Mouse (Mus musculus) MN1 (cell line): ENCODE results near the gene Cav2.

Experiments used
- DNase-seq: peaks from one replicate; pipeline ENCODE4 v3.0.0-alpha.2; 2016; ENCODE audit warnings: low spot score

The Cav2 gene

DNA sequence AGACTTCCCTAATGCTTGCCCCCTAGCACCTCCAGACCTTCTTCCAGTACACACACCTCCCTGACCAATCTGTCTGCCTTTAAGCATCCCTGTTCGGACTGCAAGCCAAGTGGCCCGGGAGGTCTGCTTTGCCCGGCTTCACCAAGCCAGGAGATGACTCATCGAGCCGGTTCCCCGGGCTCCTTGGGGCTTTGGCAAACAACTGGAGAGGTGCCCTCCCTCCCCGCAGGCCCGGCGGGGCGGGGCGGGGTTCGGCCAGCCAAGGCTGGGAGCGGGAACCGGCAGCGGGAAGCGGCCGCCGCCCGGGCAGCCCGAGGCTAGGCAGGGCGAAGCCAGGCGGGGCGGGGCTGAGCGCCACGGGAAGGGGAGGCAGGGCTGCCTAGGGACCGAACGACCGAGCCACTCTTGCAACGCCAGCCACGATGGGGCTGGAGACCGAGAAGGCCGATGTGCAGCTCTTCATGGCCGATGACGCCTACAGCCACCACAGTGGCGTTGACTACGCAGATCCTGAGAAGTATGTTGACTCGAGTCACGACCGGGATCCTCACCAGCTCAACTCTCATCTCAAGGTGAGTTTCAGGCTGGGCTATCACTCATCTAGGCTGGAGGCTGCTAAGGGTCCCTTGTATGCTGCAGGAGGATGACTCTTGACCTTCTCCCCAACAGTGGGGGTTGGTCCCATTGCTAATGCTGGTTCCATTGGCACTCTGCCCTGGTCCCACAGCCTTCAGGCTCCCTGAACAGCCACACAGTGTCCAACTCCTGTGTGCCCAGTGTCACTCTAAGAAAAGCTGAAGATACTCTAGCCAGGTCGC lies at the start of gene Cav2:
Gene Cav2 (plus strand): TSS at position 247 of the 818 bp plus-strand sequence.
- no peak for DNase-seq

DNA sequence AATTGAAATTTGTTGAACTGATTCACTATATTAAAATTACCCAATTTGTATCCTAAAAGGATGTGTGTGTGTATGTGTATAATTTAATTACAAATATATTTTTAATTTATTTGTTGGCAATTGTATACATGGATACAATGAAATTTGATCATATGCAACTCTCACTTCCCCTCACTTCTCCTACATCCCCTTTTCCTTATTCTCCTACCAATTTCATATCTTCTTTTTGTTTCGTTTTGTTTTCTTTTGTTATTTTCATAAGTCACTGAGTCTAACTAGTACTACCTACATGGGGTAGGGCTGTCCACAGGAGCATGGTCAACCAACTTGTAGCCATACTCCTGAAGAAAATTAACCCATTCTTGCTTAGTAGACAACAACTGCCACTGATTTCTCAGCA lies 41.3 kb upstream of the Cav2 start:
- no peak for DNase-seq

DNA sequence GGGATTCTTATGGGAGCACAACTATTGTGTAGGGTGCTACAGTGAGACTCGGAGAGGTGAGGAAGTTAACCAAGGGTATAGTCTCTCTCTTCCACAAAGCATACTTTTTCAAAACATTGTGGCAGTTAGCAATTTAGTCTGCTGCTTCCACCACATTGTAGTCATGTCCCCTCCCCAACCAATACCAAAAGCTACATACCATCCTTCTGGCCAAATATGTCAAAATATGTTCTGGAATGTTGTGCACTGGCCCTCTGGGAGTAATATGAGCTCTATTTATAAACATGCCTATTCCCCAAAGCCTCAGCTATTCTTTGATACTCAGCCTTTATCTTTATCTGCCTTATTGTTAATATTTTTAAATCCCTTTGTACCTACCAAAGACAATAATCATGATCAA lies 40.0 kb upstream of the Cav2 start:
- DNase-seq = no peak

DNA sequence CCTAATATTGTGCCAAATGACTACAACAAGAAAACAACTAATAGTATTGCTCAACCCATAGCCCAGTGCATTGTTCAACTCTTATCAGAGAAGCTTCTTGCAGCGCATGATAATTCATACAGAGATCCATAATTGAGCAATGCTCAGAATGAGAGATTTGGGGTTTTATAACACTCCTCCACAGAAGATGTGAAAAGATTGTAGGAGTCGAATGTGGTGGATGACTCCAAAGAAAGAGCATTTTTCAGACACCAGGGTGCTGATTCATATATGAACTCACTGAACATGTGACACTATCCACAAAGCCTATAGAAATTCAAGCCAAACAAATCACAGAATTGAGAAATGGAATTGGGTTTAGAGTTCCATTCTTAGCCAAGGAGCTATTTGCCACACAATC lies 34.0 kb upstream of the Cav2 start:
- no peak for DNase-seq

DNA sequence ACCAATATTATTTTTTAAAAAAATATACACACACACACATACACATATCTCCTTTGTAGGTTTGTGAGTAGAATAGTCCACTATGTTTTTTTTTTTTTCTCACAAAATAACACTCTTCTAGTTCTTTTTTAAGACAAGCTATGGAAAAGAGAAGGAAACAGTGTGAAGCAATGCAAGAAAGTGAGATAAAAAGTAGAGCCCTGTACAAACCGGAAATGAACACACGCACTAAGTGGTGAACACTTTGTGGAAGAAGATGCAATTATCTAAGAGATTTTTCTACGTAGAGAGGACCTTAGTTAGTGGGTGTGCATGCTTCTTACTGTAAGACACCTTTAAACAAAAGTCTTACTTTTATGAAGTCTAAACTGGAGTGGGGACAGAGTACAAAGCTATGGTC lies 33.3 kb upstream of the Cav2 start:
- DNase-seq = no peak

DNA sequence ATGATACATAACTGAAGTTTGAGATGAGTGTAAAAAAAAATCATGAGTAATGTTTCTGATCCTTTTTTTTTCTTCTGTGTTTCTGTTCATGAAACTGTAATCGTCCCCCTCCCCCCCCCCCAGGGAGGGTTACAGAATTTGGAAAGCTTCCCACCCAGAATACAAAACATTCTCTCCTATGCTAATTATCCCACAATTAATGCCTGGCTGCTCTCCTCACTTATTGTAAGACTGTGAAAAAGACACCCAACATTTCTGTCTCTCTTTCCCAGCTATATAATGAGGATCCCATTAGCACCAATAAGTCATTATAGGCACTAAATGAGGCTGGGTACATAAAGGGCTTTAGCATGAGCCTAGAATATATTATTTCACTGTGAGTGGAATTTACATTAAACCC lies 32.7 kb upstream of the Cav2 start:
- DNase-seq = no peak

DNA sequence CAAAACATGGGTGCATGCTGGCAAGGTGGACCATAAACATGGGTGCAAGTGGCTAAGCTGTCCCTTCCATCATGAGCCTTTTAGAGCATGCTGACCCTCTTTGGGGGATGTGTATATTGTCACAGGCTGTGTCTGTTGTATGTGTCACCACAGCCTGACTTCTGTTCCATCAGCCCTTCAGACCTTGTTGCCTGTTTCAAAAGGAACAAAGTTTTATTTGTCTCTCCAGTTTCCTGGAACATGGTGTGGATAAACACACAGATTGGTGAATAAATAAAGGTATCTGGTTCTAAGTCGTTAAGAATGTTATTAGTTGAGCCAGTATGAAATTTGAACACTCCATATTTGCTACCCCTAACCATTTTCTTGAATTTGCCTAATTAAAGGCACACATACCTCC lies 29.0 kb upstream of the Cav2 start:
- DNase-seq = no peak

DNA sequence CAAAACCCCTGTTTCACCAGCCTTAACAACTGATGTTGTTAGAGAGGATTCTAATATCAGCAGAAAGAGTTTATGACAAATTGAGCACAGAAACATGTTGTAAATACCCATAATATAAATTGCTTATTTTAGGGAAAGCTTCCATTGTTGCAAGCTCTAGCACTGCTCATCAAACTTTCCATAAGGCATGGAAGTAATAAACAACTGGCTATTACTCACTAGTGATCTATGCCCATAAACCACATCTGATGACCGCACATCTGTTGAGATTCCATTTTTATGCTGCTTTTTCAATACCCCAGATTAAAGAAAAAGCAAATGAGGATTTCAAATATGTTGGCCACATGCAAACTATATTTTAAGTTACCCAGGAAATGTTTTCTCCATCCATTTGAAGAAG lies 22.8 kb upstream of the Cav2 start:
- DNase-seq = no peak

DNA sequence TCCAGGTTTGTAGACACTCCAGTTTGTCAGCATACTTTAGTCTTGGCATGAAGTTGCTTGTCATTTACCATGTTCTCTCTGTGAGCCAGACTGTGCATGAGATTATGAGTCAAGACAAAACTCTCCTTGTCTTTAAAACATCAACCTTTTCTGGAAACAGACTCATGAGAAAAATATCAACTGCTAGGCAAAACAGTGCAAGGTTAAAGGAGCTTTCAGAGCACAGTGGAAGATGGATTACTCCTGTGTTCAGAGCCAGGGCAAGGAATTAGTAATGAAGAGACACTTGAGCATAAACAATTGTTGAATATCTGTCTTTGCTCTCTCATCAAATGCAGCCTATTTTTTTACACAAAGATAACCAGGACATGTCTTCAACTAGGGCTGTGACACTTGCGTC lies 22.1 kb upstream of the Cav2 start:
- DNase-seq = no peak

DNA sequence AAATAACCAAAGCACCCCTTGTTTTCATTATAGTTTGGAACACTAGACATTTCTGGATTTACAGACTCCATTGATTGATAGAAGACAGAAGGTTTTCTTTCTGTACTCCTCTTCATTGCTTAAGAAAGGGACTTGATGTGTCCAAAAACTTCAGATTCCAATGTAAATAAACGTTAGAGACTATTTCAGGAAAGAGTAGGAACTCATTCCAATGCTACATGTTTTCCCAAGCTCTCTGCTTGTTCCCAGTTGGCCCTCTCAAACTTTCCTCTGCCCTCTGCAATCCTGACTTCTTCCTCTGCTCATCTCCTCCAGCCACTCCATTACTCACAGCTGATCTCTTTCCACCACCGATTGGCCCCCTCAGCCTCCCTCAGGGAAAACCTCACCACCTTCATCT lies 18.2 kb upstream of the Cav2 start:
- no peak for DNase-seq

DNA sequence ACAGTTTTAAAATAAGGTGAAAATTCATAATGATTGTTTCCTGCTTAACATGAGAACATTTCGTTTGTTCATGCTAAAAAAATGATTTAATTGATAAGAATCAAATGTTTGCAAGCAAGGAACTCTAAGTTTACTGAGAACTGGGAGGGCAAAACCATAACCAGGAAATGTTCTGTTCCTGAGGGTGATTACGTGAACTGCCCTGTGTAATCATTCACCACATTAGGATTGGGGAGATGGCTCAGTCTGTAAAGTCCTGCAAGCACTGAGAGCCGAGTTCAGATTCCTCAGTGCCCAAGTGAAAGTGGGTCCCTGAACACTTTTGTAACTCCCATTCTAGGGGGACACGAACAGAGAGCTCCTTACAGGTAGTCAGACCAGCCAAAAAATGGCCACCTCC lies 15.9 kb upstream of the Cav2 start:
- no peak for DNase-seq

DNA sequence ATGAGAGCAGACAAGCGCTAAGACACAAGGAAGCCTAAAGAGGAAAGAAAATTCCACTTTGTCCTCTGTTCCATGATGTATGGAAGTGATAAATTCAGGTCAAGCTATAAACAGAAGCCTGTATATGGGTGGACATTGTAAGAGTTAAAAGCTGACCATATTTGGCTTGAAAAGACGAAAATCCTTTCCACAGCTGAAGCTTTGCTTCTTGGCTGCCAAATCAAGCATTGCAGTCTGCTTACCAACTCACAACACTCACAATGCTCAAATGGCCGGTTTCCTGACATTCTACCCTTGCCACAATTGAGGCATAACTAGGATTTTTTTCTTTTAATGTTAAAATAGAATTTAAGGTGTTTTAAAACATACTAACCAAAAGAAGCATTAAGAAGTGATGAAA lies 14.5 kb upstream of the Cav2 start:
- no peak for DNase-seq

DNA sequence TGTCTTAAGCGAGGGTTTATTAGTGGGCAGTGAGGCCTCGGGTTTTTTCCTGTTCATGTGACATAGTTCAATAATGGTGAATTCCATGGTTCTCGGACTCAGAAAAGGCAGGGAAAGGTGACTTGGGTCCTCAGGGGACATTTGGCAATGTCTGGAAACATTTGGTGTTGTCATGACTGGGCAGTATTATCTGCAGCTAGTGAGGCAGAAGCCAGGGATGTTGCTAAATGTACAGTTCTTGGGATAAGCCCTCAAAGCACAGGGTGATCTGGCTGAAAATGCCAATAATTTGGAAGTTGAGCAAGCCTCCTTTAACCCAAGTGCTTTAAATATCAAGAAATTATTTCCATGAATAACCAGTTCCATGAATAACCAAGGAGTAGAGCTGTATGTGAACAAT lies 2.6 kb upstream of the Cav2 start:
- DNase-seq = no peak

DNA sequence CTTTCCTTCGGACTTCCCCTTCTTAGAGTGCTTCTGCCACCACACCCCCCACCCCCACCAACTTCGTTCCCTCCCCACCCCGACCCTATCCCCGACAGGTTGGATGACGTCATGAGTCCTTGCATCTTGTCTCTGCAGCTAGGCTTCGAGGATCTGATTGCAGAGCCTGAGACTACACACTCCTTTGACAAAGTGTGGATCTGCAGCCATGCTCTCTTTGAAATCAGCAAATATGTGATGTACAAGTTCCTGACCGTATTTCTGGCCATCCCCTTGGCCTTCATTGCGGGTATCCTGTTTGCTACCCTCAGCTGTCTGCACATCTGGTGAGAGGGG lies 740 bp downstream of the Cav2 start:
- no peak for DNase-seq

DNA sequence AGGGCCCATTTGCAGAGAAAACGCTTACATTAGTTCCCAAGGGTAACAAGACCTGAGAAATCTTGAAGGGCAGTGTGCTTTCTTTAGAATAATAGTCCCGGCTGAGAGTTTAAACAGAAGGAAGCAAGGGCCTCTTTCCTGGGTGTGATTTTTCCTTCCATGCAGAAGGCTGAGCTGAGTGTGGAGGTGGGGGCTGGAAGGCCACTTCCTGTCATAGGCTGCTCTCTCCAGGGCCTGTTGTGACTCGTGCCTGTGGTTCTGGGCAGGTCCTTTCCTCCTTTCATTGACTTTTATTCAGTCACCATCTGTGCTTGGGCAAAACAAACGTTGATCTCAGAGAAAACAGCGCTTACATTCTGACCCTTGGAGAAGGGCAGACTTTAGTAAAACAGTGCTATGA lies 1.2 kb downstream of the Cav2 start:
- no peak for DNase-seq

DNA sequence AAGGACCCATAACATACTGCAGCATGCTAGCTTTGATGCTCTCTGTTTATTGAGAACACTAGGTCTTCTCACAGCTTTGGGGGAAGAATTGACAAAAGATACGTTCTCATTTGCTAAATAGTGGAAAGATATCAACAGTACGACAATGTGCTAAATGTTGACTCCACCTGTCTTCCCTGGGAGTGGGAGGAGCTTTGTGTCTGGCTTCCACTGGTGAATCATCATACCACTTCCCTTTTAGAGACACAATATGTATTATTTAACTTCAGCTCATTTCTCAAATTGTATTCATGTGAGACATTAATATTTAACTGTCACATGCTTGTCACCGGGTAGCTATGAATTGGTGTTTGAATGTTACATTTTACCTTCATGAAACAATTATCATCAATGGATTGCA lies 2.8 kb downstream of the Cav2 start:
- DNase-seq = no peak

DNA sequence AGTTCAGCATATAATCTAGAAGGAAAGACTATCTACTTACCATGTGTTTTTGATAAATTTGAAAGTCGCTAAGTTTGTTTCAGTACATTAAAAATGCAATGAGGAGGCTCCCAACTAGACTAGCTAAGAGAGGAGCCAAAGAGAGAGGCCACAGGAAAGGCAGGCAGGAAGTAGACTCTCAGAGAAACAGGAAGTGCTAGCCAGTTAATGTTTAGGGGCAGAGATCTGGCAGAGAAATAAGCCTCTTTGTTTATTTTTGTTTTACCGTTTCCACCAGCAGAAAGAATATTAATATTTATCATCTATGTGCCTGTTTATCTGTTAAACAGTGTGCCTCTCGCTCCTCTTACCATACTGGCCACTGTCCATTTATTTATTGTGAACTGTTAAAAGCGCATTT lies 5.4 kb downstream of the Cav2 start:
- DNase-seq = no peak

DNA sequence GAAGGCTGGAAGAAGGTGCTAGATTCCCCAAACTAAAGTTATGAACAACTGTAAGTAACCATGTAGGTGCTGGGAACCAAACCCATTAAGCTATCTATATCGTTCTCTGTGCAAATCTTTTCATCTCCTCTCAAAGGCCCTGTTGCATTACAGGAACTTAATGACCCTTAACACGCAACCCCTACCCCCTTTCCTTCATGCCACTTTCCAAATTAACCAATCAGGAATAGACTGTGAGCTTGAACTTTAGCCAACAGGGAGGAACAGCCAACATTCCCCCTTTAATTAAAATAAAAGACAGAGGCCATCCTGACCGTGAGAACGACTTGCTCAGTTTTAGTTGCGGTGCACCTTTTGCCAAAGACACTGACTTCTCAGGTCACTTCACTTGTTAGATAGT lies 14.1 kb downstream of the Cav2 start:
- DNase-seq = no peak

DNA sequence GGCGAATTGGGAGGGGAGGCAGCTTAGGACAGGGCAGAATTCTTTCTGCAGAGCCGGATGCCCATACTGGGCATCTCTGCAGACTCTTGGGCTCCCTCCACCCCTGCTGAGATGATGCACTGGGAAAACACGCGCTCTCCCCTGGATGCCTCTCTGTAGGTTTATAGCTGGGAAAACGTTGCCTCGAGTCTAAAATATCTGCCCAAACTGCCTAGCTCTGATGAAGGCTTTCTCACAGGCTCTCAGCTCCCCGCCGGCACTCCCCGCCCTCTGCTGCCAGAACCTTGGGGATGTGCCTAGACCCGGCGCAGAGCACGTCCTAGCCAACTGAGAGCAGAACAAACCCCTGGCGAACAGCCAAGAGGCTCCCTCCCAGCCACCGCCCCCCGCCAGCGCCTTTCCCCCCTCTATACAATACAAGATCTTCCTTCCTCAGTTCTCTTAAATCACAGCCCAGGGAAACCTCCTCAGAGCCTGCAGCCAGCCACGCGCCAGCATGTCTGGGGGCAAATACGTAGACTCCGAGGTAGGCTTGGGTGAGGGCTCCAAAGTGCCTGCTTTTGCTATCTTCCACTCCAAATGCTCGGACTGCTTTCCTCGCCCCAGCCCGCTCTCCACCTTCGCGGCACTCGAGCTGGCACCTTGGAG lies 25.1 kb downstream of the Cav2 start, which contains the start of gene Cav1:
Gene Cav1 (plus strand): TSS at position 382 of the 648 bp plus-strand sequence.
- DNase-seq = no peak

DNA sequence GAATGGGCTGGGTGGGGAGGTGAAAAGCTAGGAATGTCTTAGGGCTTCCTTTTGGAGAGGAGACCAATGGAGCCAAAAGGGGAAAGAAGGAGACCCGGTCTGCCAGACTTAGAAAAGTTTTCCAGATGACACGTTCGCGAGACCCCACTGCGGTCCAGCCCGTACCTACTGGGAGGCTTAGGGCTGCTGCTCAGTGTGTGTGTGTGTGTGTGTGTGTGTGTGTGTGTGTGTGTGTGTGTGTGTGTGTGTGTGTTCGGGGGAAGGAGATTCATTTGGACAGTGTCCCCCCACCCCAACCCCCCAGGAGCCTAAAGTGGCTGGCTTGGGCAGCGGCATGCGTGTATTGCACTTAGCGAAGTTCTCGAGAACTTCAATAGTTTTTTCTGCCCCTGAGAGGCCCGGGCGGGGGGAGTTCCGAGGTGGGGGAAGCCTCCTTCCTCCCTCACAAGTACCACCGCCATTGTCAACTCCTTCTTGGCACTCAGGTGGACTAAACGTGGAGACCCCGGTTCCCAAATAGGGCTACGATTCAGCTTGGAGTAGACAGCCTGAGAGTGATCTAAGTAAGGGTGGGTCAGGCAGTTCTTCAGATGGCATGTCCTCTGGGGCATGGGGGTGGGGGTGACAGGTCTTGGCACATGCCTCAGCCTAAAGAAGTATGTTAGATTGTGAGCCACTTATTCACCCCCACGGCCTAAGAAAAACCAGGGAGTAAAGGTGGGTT lies 25.8 kb downstream of the Cav2 start:
- no peak for DNase-seq

DNA sequence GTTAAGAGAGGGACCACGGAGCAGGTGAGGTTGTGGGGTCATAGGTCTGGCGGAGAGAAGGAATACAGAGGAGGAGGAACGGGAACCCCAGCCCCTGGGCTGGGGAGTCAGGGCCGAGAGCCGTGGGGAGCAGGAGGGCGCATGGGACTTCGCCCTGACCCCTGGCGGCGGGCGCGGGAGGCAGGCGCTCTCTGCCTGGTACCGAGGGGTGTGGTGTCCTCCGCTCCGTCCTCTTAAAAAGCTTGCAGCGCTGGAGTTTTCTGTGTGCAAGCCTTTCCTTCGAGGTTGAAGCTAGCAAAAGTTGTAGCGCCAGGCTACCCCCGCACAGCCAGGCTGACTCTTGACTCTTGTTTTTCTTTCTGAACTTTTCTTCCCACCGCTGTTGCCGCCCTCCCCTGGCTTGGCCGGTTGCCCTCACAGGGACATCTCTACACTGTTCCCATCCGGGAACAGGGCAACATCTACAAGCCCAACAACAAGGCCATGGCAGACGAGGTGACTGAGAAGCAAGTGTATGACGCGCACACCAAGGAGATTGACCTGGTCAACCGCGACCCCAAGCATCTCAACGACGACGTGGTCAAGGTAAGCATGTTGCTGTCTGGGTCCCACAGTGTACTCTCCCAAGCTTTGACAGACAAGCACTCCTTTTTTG lies 26.6 kb downstream of the Cav2 start:
- DNase-seq = no peak

DNA sequence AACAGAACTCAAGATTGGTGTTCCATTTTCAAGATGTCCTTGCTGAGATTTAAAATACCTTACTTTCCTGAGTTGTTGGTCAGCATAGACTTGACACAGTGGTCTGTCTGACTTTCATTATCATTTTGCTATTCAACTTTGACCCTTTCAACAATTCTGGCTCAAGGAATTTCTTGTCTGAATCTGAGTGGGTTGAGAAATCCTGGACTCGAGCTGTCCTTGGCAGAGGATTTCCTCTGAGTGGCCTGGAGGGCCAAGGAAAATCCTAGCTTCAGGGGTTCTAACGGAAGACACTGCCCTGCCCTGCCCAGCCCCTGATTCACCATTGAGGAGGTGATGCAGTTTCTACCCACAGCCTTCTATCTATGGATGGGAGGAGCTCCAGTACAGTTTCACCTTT lies 27.7 kb downstream of the Cav2 start:
- no peak for DNase-seq

DNA sequence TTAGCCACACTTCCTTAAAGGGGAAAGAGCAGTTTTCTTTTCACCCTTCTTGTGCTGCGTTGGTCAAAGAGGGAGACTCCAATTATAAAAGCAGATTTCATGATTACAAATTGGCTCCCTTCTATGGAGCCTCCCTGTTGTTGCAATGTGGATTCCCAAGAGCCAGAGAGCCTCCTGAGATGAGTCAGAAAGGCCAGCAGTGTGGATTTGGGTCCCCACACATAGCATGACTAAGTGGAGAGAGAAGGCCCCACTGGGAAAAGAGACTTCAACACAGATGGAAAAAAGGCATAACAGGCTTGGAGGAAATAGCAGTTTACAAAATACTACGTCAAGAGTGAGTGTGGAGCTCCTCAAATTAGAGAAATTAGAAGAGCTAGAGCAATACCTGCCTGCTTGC lies 28.3 kb downstream of the Cav2 start:
- DNase-seq = no peak
